Mouse (Mus musculus) kidney, embryonic 14.5 days (tissue): ENCODE measurements around the gene Exoc6. TPM values are rescaled to one million over a fixed set of nuclear protein-coding genes. Genes with fewer than 3 reads are reported as not detected.

ENCODE experiments used
- ATAC-seq: fragments of 200-750 bp; cut with Nextera tagmentation; 2 replicates; pipeline ENCODE4 v1.8.0; 2017; ENCODE audit warnings: moderate number of reproducible peaks, mild to moderate bottlenecking, moderate TSS enrichment, moderate library complexity; ENCODE audit not compliant: low FRiP score, low TSS enrichment
- H3K27ac ChIP-seq: fragments of 300-500 bp; sonication (generic); 2 replicates; pipeline ENCODE4 v1.5.1; 2014; ENCODE audit warnings: low read depth, mild to moderate bottlenecking, low read length, moderate library complexity, mixed read lengths
- H3K27me3 ChIP-seq: fragments of 300-500 bp; sonication (generic); 2 replicates; pipeline ENCODE4 v1.6.1; 2014; ENCODE audit warnings: mild to moderate bottlenecking, low read length; ENCODE audit not compliant: control insufficient read depth, insufficient read depth
- H3K36me3 ChIP-seq: fragments of 300-500 bp; sonication (generic); 2 replicates; pipeline ENCODE4 v1.6.1; 2014; ENCODE audit warnings: low read length, mixed read lengths; ENCODE audit not compliant: control insufficient read depth, insufficient read depth
- H3K4me1 ChIP-seq: fragments of 300-500 bp; sonication (generic); 2 replicates; pipeline ENCODE4 v1.6.1; 2014; ENCODE audit warnings: low read length, mixed read lengths; ENCODE audit not compliant: control insufficient read depth, insufficient read depth
- H3K4me2 ChIP-seq: fragments of 300-500 bp; sonication (generic); replicated peaks from 2 replicates; pipeline ENCODE4 v1.6.1; 2014; ENCODE audit warnings: low read depth, mild to moderate bottlenecking, low read length
- H3K4me3 ChIP-seq: fragments of 300-500 bp; sonication (generic); 2 replicates; pipeline ENCODE4 v1.5.1; 2014; ENCODE audit warnings: mild to moderate bottlenecking, low read length
- H3K9ac ChIP-seq: fragments of 300-500 bp; sonication (generic); 2 replicates; pipeline ENCODE4 v1.6.1; 2014; ENCODE audit warnings: low read depth, mild to moderate bottlenecking, low read length, moderate library complexity
- H3K9me3 ChIP-seq: fragments of 300-500 bp; sonication (generic); 2 replicates; pipeline ENCODE4 v1.6.1; 2016; ENCODE audit warnings: low read length; ENCODE audit not compliant: control insufficient read depth
- WGBS: fragments of 180-500 bp; shearing (Covaris S2); extraction: QIAGEN DNeasy Blood & Tissue Kit; methylation state at CpG from one replicate; pipeline ENCODE4 v1.1.7; 2014; 5-methylcytosine and 5-hydroxymethylcytosine counted together
- polyA plus RNA-seq: library from polyadenylated mRNA; unstranded; fragments of >200 nt; fragmentation: Nextera tagmentation; extraction: Ambion mirVana; gene quantifications from 2 replicates; pipeline ENCODE4 v1.2.1, GENCODE M21; 2014

The Exoc6 gene
- polyA plus RNA-seq, 1 experiment from 2014 or later, result 26.8 TPM

DNA sequence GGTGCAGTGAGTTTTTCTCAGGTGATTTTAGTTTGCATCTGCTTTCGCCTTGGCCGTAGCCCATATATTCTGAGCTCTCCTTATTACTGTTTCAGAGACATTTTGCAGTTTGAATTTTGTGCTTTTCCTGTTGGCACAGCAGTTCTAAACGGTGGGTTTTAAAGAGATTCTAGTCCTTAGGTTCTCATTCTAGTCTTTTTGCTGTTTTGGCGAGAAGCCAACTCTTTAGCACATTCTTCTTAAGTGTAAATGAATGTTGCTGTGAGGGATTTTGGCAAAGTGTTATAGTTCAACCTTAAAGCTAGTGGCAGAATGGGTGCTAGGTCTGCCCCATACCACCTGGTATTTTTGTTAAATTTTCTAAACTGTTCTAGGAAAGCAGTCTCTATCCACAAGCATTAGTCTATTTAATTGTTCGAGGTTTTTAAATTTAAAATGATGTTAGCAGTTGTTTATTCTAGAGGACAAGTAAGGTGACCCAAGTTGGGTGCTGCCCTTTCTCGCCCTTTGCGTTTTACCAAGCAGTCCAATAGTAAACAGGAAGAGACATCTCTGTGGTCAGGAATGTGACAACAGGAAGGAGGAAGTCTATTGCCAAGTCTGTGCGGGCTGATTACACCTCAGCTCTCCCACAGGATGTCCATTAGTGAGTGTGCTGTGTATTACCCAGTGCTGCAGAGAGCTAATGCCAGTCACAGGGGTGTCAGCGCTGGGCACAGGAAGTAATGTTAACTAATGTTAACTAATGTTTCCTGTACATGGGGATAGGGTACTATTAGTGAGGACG, 11.1 kb downstream of the Exoc6 start:
- H3K27ac ChIP-seq, result no peak overlapping the region
- no peak overlapping the region for H3K4me3 ChIP-seq
- H3K4me2 ChIP-seq, result no peak overlapping the region
- H3K36me3 ChIP-seq, result no peaks in the 10 kb centered on the region
- no peak overlapping the region for H3K9ac ChIP-seq
- H3K27me3 ChIP-seq, result no peaks in the 10 kb centered on the region
- H3K9me3 ChIP-seq, result no peaks in the 10 kb centered on the region
- H3K4me1 ChIP-seq, result peaks cover 8% of the 10 kb centered on the region; the same call in 1 of the 2 replicates
- peak; percentile 62; the same call in 1 of the 2 replicates for ATAC-seq
- 64% methylated on average over 10 of the region's 10 CpGs for WGBS

GRCm38 (mm10) chr19:37563763-37564162, 13.5 kb downstream of the Exoc6 start:
- H3K9me3 ChIP-seq, result no peaks in the 10 kb centered on the region
- H3K4me2 ChIP-seq, result no peak overlapping the region
- H3K27me3 ChIP-seq, result no peaks in the 10 kb centered on the region
- H3K9ac ChIP-seq, result no peak overlapping the region
- H3K4me1 ChIP-seq, result peaks cover 8% of the 10 kb centered on the region; the same call in 1 of the 2 replicates
- H3K27ac ChIP-seq, result no peak overlapping the region
- H3K36me3 ChIP-seq, result no peaks in the 10 kb centered on the region
- 28% methylated on average over 4 of the region's 4 CpGs for WGBS
- no peak overlapping the region for H3K4me3 ChIP-seq
- no peak for ATAC-seq

- Histone ChIP-seq H3K27me3 (no peaks in the 10 kb centered on the region), H3K4me2 (no peak overlapping the region), H3K27ac (no peak overlapping the region), H3K4me1 (no peaks in the 10 kb centered on the region), H3K9ac (no peak overlapping the region), H3K4me3 (no peak overlapping the region), H3K9me3 (no peaks in the 10 kb centered on the region), H3K36me3 (no peaks in the 10 kb centered on the region)
- ATAC-seq, result no peak
- 37% methylated on average over 7 of the region's 7 CpGs for WGBS
Measured at GRCm38 (mm10) chr19:37565806-37566205, 15.6 kb downstream of the Exoc6 start.

DNA sequence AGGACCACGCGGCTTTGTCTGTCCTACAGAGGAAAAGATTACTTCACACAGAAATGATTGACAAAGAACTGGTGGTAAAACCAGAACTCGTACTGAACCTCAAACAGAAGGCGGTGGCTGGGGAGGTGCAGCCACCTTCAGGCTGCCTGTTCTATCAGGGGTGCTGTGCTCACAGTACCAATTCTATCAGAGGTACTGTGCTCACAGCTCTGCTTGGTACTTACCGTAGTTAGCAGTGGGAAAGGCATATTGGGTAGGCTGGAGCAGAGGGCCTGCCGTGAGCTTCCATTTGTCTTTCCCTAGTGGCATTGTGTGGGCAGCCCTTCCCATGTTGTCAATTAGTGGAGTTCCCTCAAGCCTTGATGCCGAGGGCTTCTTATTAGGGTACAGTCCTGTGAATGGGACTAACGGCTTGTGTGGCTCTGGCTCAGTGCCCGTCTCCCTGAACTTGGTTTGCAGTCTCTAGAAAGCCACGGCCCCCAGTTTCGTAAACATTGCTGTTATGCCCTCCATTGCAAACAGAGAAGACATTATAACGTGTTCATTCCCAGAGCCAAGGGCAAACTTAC, 19.1 kb downstream of the Exoc6 start:
- no peak for ATAC-seq
- 86% methylated on average over 12 of the region's 12 CpGs for WGBS

GRCm38 (mm10) chr19:37570966-37571718, 20.9 kb downstream of the Exoc6 start:
- H3K4me3 ChIP-seq, result no peak overlapping the region
- H3K27me3 ChIP-seq, result no peaks in the 10 kb centered on the region
- H3K4me2 ChIP-seq, result no peak overlapping the region
- H3K27ac ChIP-seq, result no peak overlapping the region
- WGBS, result 71% methylated on average over 10 of the region's 10 CpGs
- no peak for ATAC-seq
- no peaks in the 10 kb centered on the region for H3K36me3 ChIP-seq
- no peaks in the 10 kb centered on the region for H3K4me1 ChIP-seq
- no peaks in the 10 kb centered on the region for H3K9me3 ChIP-seq
- H3K9ac ChIP-seq, result no peak overlapping the region

More for the DNA sequence above, 19.1 kb downstream of the Exoc6 start:
- H3K9ac ChIP-seq, result no peak overlapping the region
- H3K27ac ChIP-seq, result no peak overlapping the region
- no peaks in the 10 kb centered on the region for H3K36me3 ChIP-seq
- H3K27me3 ChIP-seq, result no peaks in the 10 kb centered on the region
- no peak overlapping the region for H3K4me3 ChIP-seq
- no peak overlapping the region for H3K4me2 ChIP-seq
- H3K4me1 ChIP-seq, result no peaks in the 10 kb centered on the region
- H3K9me3 ChIP-seq, result no peaks in the 10 kb centered on the region

GRCm38 (mm10) chr19:37574802-37575201, 24.6 kb downstream of the Exoc6 start:
- ATAC-seq, result no peak
- H3K4me2 ChIP-seq, result no peak overlapping the region
- no peaks in the 10 kb centered on the region for H3K9me3 ChIP-seq
- 59% methylated on average over 5 of the region's 5 CpGs for WGBS
- no peak overlapping the region for H3K27ac ChIP-seq
- H3K4me3 ChIP-seq, result no peak overlapping the region
- no peaks in the 10 kb centered on the region for H3K27me3 ChIP-seq
- no peak overlapping the region for H3K9ac ChIP-seq
- no peaks in the 10 kb centered on the region for H3K4me1 ChIP-seq
- H3K36me3 ChIP-seq, result no peaks in the 10 kb centered on the region

DNA sequence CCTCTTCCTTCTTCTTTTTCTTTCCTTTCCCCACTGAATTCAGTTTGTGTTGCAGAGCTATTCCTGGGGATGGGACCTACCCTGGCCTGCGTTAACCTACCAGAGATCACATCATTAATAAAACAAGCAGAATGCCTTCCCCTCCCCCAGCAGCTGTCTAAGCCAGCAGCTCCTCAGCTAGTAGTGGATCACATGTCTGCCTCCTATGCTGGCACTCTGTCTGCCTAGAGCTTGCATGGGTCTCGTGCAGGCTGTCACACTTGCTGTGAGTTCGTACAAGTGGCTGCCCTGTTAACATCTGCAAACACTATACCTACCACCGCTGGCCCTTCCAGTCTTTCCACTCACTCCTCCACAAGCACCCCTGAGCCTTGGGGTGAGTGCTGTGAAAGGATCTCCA, 29.4 kb downstream of the Exoc6 start:
- Histone ChIP-seq H3K36me3 (no peaks in the 10 kb centered on the region), H3K4me3 (no peak overlapping the region), H3K27ac (no peak overlapping the region), H3K9me3 (no peaks in the 10 kb centered on the region), H3K4me2 (no peak overlapping the region), H3K4me1 (no peaks in the 10 kb centered on the region), H3K27me3 (no peaks in the 10 kb centered on the region), H3K9ac (no peak overlapping the region)
- WGBS, result 32% methylated on average over 4 of the region's 4 CpGs
- ATAC-seq, result no peak

GRCm38 (mm10) chr19:37580438-37580837, 30.2 kb downstream of the Exoc6 start:
- 48% methylated on average over 6 of the region's 6 CpGs for WGBS
- Histone ChIP-seq H3K9ac (no peak overlapping the region), H3K4me1 (peaks cover 5% of the 10 kb centered on the region; the same call in 1 of the 2 replicates), H3K27me3 (no peaks in the 10 kb centered on the region), H3K27ac (no peak overlapping the region), H3K4me3 (no peak overlapping the region), H3K4me2 (no peak overlapping the region), H3K9me3 (no peaks in the 10 kb centered on the region), H3K36me3 (no peaks in the 10 kb centered on the region)
- no peak for ATAC-seq

- no peak overlapping the region for H3K4me2 ChIP-seq
- H3K36me3 ChIP-seq, result no peaks in the 10 kb centered on the region
- H3K9me3 ChIP-seq, result no peaks in the 10 kb centered on the region
- no peak overlapping the region for H3K4me3 ChIP-seq
- H3K9ac ChIP-seq, result no peak overlapping the region
- ATAC-seq, result no peak
- 37% methylated on average over 14 of the region's 14 CpGs for WGBS
- peaks cover 9% of the 10 kb centered on the region; the same call in 1 of the 2 replicates for H3K4me1 ChIP-seq
- H3K27me3 ChIP-seq, result no peaks in the 10 kb centered on the region
- no peak overlapping the region for H3K27ac ChIP-seq
Measured at GRCm38 (mm10) chr19:37585210-37585609, 35.0 kb downstream of the Exoc6 start.
